Mouse (Mus musculus): ENCODE measurements around the gene Ugt1a10.

DNA sequence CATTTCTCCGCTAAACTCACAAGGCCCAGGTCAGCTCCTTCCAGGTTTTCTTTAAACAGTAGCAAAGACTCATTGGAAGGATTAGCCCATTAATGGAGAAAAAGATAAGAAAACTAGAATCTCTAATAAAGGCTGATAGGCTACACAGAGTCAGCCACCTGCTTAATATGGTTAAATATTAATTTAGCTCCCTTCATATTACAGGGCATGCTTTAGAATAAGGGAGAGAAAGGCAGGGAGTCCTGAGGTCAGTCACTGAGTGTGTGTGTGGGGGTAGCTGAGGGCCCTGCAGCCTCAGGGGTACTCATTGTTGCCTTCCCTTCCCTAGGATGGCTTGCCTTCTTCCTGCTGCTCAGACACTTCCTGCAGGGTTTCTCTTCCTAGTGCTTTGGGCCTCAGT lies 83.0 kb downstream of the Ugt1a10 start:
- TF ChIP-seq CTCF (conservative IDR thresholded peaks at IDR 0.05; ENCODE audit: insufficient read depth, insufficient read length, low read depth, low read length), result no peak
- TF ChIP-seq POLR2A (IDR thresholded peaks at IDR 0.05; ENCODE audit: low read depth, low read length), result no peak

All from kidney, adult 2 months (tissue).